8 mouse cellular contexts compared by ENCODE assay signal in genomic region chr1:134086811-134087398, GRCm38 (mm10). TPM values are rescaled to one million over a fixed set of nuclear protein-coding genes. Genes with fewer than 3 reads are reported as not detected.
DNase-seq lines count a peak whose midpoint lies in the region; ATAC-seq lines count a peak whose summit lies in the region.

No protein-coding gene starts in this region.

- H3K9ac ChIP-seq in neural tube, embryonic 12.5 days, result 0 out of 2 replicates have a peak overlapping the region, but pooled peaks have one; percentile 26

- no peak for DNase-seq in neural tube, embryonic 10.5 days (ENCODE audit: extremely low spot score, low spot score)
- DNase-seq in gastrocnemius, postnatal 10 days, result peak; percentile 70
- peak; percentile 63 for DNase-seq in kidney, adult 9 months
- peak; percentile 56 for DNase-seq in lung, postnatal 10 days
- DNase-seq in embryo, embryonic 10 days (ENCODE audit: low spot score), result no peak
- DNase-seq in layer of hippocampus, postnatal 25 days (ENCODE audit: extremely low spot score in 1 of 2, low spot score in 1 of 2), result no peak
- DNase-seq in right cerebral cortex, postnatal 25 days, result no peak

- H3K27ac ChIP-seq in neural tube, embryonic 12.5 days, result no peak overlapping the region; the same call in 1 of the 2 replicates

- H3K36me3 ChIP-seq in neural tube, embryonic 12.5 days, result no peaks in the 10 kb centered on the region

- H3K27me3 ChIP-seq in neural tube, embryonic 12.5 days (replicated peaks), result no peaks in the 10 kb centered on the region

- 0 out of 2 replicates have a peak overlapping the region, but pooled peaks have one; percentile 12 for H3K4me2 ChIP-seq in neural tube, embryonic 12.5 days (replicated peaks)

- H3K4me3 ChIP-seq in neural tube, embryonic 12.5 days, result no peak overlapping the region

- H3K9me3 ChIP-seq in neural tube, embryonic 12.5 days, result no peaks in the 10 kb centered on the region

- WGBS in neural tube, embryonic 12.5 days, result 60% methylated on average over 16 of the region's 16 CpGs

- no peak; the same call in 1 of the 2 replicates for ATAC-seq in neural tube, embryonic 12.5 days (ENCODE audit: low FRiP score, low read depth)

- peaks cover 16% of the 10 kb centered on the region for H3K4me1 ChIP-seq in neural tube, embryonic 12.5 days

RNA-seq across cellular contexts. Expression of gene Btg2, which starts 8.0 kb away (rescaled TPM):
- 114 and 120 TPM in 2 replicates for polyA plus RNA-seq in neural tube, embryonic 12.5 days (2016; fragmentation: Nextera tagmentation; extraction: Ambion mirVana)
- total RNA-seq in gastrocnemius, postnatal 10 days (2021), result 10 to 100 TPM; 25.0 to 30.4 TPM
- 10 to 100 TPM; 17.0 to 18.1 TPM for total RNA-seq in layer of hippocampus, postnatal 25 days (2021)

RNA-seq across cellular contexts. Expression of gene Chit1, which starts 24.1 kb away (rescaled TPM):
- polyA plus RNA-seq in neural tube, embryonic 12.5 days (2016; fragmentation: Nextera tagmentation; extraction: Ambion mirVana), result 0.15 and 0.38 TPM in 2 replicates
- under 1 TPM in 1 of 2 experiments, not detected in 1; 0.16 TPM for total RNA-seq in gastrocnemius, postnatal 10 days (2021)
- total RNA-seq in layer of hippocampus, postnatal 25 days (2021), result under 1 TPM in 1 of 2 experiments, not detected in 1; 0.22 TPM

RNA-seq across cellular contexts. Expression of gene Fmod, which starts 49.9 kb away (rescaled TPM):
- 16.8 and 20.5 TPM in 2 replicates for polyA plus RNA-seq in neural tube, embryonic 12.5 days (2016; fragmentation: Nextera tagmentation; extraction: Ambion mirVana)
- total RNA-seq in gastrocnemius, postnatal 10 days (2021), result 100 to 1,000 TPM; 214 to 221 TPM
- total RNA-seq in layer of hippocampus, postnatal 25 days (2021), result 1 to 10 TPM; 3.2 to 5.4 TPM

Comparison
In these comparisons a context has a peak if more than half of its experiments do, and no peak if none do; other contexts are left out.
1. DNase-seq: peak in gastrocnemius, postnatal 10 days (single experiment), kidney, adult 9 months (single experiment) and lung, postnatal 10 days (single experiment); none in neural tube, embryonic 10.5 days (single experiment), embryo, embryonic 10 days (single experiment), layer of hippocampus, postnatal 25 days (0 of 2) and right cerebral cortex, postnatal 25 days (single experiment).
2. RNA of gene Fmod, which starts 49.9 kb away (total RNA-seq): 214 to 221 TPM in gastrocnemius, postnatal 10 days; 3.2 to 5.4 TPM in layer of hippocampus, postnatal 25 days; every median in the first group is over 10 times any median in the second.